Mouse (Mus musculus): ENCODE measurements at regions not wholly inside any gene's neighbourhood (a gene's known extent, or its start where the extent isn't known, plus 50 kb on each side); places are given as distances from the start of the nearest gene placed in this dataset.

- no peak for DNase-seq (ENCODE audit: low read depth)
Observed at GRCm38 (mm10) chr2:166236102-166236501, 80.6 kb upstream of the Sulf2 start.

GRCm38 (mm10) chr2:166234579-166235212, 79.2 kb upstream of the Sulf2 start:
- DNase-seq (ENCODE audit: low read depth) = no peak

DNA sequence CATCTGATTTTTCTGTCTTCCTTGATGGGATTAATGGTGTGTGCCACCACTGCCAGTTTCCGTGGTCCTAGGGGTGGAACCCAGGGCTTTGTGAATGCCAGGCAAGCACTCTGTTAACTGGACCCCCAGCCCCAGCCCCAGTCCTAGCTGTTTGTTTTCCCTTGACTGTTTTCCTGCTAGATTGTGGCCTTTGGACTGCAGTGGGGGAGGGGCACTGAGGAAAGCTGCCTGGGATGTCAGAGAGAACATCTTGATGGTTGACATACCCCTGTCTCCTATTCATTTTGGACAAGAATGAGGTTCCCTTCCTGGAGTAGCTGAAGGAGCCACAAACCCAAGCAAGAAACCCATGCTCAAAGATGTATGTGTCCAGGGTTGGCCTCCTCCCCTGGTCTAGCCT, 77.8 kb upstream of the Sulf2 start:
- DNase-seq (ENCODE audit: low read depth) = no peak

- DNase-seq (ENCODE audit: low read depth) = no peak
Observed at GRCm38 (mm10) chr2:166232376-166232775, 76.9 kb upstream of the Sulf2 start.

- no peak for DNase-seq (ENCODE audit: low read depth)
Observed at GRCm38 (mm10) chr2:166230617-166231016, 75.2 kb upstream of the Sulf2 start.

DNA sequence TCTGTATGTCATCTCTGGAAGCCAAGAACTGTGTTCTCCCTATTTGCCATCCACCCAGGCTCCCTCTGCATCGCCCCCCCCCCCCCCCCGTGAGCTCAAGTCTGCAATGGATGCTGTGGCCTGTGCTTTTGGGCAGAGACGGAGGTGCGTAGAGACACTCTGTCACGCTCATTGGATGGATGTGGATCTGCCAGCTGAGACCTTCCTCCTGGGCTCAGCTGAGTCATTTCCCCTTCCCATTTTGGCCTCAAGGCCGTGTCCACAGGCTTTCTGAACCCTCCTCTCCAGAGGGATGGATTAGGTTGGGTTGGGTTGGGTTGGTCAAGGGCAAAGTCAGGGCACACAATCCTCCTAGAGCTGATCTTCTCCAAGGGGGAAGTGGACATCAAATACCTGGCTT, 72.9 kb upstream of the Sulf2 start:
- no peak for DNase-seq (ENCODE audit: low read depth)

DNA sequence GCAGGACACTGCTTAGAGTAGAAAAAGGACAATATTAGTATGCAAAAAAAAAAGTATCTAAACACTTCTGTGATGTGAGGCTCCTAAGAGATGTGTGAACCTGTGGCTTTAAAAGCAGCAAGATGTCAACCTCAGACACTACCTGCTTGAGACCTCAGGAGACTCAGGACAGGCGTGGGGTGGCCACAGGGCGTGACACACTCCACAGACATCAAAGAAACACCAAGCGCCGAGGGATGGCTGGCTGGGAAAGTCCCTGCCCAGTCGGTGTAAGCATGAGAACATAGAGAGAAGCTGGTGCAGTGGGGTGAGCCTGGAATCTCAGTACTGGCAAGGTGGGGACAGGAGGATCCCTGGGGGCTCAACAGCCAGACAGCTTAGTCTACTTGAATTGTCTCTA, 72.0 kb upstream of the Sulf2 start:
- DNase-seq (ENCODE audit: low read depth) = no peak

- no peak for DNase-seq (ENCODE audit: low read depth)
Observed at GRCm38 (mm10) chr2:166226929-166227328, 71.5 kb upstream of the Sulf2 start.

- DNase-seq (ENCODE audit: low read depth) = no peak
Observed at GRCm38 (mm10) chr2:166226331-166226730, 70.9 kb upstream of the Sulf2 start.

DNA sequence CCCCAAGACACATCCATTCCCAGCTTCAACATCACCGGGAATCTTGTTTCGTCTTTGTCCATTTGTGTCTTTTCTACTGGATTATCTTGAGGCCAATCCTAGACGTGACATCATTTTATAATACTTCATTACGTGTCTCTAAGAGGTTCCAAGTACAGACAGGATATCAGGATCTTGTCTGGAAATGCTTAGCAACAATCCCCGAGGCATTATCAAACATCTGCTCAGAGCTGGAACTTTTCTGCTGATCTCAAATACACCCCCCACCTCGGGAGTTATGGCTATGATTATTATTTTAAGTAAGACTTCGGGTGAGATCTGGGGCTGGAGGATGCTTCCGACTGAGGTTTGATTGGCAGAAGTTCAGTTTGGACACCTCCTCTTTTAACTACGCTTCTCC, 69.9 kb upstream of the Sulf2 start:
- no peak for DNase-seq (ENCODE audit: low read depth)

DNA sequence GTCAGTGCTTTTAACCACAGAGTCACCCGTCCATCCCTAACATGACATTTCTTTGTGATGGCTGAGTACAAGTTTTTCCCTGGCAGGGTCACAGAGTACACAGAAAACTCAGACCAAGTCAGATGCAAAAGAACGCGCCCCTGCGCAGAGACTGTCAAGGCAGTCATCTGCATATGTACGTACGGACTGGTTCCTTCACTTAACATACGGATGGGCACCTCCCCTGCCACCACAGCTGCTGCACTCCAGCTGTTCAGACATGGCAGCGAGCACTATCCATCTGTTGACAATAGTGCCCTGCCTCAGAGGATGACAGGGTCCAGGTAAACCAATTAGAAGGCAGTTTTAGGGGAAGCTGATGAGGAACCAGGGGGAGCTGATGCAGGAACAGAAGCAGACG, 63.3 kb upstream of the Sulf2 start:
- no peak for DNase-seq (ENCODE audit: low read depth)

- no peak for DNase-seq (ENCODE audit: low read depth)
Observed at GRCm38 (mm10) chr2:166216512-166216865, 61.0 kb upstream of the Sulf2 start.

DNA sequence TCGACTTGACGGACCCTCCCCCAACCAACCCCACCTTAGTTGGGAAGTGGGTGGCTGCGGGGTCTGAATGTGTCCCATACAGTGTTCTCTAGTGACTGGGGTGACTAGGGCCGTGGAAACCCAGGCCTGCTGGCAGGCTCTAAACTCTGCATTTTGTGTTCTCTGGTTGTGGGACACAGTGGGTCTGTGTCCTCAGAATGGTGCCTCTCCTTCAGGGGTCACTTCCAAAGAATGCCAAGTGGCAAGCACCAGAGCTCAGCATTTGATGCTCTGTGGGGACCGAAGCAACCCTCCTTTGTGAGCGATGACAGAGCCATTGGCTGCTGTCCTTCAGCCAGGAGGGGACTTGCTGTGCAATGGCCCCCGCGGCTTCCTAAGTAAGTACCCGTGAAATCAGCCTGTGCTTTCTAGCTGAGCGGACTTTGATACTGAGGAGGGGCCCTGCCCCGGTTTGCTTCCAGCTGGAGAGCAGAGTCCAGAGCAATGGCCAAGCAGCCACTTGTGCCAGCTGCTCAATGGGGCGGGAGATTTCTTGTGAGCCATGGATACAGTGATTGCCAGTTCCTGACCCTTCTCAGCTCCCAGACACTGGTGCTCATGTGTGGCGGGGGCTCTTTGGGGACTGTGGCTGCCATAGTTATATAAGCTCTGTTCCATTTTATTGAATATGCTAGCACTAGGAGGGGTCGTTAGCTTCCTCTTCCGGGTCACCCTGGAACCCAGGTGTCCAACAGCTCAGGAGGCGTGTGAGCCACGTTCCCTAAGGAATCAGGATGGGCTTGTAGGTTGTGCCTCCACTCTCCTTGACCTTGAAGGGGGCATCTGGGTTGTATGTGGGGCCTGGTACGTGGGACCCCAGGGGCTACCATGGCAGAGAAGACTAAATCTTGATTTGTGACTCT, 60.4 kb upstream of the Sulf2 start:
- no peak for DNase-seq (ENCODE audit: low read depth)

DNA sequence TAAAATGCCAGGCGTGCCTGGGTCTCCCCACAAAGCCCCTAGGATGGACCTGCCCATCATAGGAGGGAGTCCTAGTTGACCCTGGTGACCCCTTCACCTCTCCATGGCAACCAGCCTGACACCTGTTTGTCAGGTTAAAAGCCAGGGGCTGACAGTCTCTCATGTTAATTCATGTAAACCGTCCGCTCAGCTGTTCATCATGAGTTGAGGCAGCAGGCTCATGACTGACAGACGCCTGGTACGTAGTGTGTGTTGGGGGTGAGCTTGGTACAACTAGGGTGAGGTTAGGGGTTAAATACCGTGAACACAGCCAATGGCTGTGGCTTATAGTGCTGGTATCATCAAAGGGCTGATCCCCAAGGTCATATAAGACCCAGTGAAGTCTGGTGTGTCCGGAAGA, 59.7 kb upstream of the Sulf2 start:
- DNase-seq (ENCODE audit: low read depth) = no peak

DNA sequence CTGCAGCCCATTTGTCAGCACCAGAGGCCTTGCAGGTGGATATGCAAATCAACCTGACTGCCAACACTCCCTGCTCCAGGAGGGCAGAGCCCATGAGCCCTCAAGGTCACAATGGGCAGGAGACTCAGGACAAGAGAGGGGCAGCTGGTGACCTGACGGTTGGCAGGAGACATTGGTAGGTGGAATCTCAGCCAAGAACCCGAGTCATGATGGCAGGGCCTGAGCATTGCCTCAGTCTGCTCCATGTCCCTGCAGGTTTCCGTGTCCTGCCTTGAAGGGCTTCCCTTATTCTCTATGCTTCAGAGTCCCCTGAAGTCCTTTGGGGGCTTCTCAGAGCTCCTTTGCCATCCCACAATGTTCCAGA, 51.7 kb upstream of the Sulf2 start:
- no peak for DNase-seq (ENCODE audit: low read depth)

DNA sequence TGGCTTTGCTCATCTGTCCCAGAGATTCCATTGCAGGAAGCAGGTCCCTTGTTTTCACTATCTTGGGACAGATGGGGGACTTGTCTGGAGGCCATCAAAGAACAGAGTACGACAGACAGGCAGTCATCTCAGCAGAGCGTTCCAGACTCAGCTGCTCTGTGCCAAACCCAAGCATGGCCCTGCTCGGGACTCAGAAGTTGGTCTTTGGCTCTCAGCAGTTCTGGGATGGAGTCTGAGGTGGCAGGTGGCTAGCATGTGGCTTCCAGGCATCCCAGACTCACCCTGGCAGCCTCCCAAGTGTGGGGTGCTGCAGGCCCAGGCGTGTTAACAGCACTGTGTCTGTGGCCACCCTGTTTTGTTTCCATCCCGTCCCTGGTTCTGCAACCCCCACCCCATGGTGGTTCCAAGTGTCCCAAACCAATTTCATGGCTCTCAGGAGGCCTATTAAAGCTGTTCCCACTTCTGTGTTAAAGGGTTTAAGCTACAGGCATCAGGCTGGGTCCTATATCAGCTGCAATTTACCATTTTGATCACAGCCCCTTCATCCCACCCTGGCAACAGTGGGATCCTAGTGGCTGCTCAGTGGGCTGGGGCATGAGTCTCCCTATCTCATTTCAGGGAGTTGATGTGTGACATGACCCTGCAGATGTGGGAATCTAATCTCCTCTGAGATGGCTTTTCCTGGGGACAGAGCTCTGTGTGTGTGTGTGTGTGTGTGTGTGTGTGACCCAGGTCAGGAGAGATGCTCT, 51.1 kb upstream of the Sulf2 start:
- no peak for DNase-seq (ENCODE audit: low read depth)
